Mouse (Mus musculus): ENCODE data around the gene Calr.

GRCm38 (mm10) chr8:84798446-84799135 is 48.1 kb downstream of the Calr start:
- TF ChIP-seq CTCF (IDR thresholded peaks at IDR 0.05; ENCODE audit: low read depth, low read length) (no peak), POLR2A (IDR thresholded peaks at IDR 0.05; ENCODE audit: extremely low read depth, insufficient read depth, low read length) (no peak)
